Mouse (Mus musculus): ENCODE measurements at regions not wholly inside any gene's neighbourhood (a gene's known extent, or its start where the extent isn't known, plus 50 kb on each side); places are given as distances from the start of the nearest gene placed in this dataset.
"Not testable (repeated sequence)": the region's sequence is repeated elsewhere in the genome, so short reads cannot be mapped to it uniquely, and the experiment has no call there.

GRCm38 (mm10) chr10:7327046-7327445, 115.0 kb upstream of the Cnksr3 start:
- TF ChIP-seq CTCF (IDR thresholded peaks at IDR 0.05; ENCODE audit: low read depth, low read length); POLR2A (IDR thresholded peaks at IDR 0.05; ENCODE audit: borderline replicate concordance, low read depth, low read length): not testable (repeated sequence)
